Mouse (Mus musculus): Measurements from ENCODE around the gene Dffa. TPM values are rescaled to one million over a fixed set of nuclear protein-coding genes. Genes with fewer than 3 reads are reported as not detected.

The Dffa gene
- total and polyA plus RNA-seq, 2 experiments from 2014 or later: 18.0 to 24.3 TPM

DNA sequence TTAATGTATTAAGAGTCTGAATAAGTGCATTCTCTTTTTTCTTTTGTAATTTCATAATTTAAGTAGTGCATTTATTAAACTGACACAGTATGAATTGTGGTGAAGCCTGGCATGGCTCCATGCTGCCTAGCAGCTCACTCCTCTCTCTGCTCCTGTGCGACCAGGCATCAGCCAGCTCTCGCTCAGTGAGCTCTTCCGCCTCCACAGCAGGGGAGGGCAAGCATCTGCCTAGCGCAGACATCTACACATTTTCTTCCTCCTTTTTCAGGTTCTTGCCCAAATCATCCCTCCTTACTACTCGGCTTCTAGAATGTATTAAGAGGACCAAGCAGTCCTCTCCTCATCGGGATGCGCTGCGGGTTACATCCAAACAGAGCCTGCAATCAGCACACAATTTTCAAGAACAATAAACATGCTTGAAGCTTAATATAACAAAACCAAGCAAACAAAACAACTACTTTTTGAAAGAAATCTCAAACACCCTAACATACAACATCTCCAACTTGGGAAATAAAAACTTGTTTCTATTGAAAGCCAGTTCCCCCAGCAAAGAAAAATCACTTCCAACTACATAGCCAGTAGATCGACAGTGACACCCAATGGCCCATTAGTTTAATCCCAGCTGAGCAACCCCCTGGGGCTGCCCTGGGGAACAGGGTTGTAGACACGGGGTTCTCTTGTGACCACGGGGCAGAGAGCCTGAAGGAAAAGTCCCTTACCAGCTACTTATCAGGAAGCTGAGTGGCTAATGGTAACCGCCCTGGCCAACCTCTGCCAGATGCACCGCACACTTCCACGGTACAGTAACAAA, 43.1 kb upstream of the Dffa start:
- H3K4me1 ChIP-seq (ENCODE audit: insufficient read depth): 0 out of 2 replicates have a peak, but pooled peaks cover 2% of the 10 kb centered on the region
- H3K9ac ChIP-seq: no peak overlapping the region
- H3K36me3 ChIP-seq (ENCODE audit: insufficient read depth): no peaks in the 10 kb centered on the region
- no peaks in the 10 kb centered on the region for H3K9me3 ChIP-seq (ENCODE audit: low read length)
- TF ChIP-seq CTCF (IDR thresholded peaks at IDR 0.05; ENCODE audit: low read depth): peak; percentile 54
- H3K27me3 ChIP-seq (ENCODE audit: insufficient read depth, low read length): no peaks in the 10 kb centered on the region
- H3K4me2 ChIP-seq (ENCODE audit: low read depth): no peak overlapping the region
- DNase-seq (peak; percentile 42), ATAC-seq (peak; percentile 38; the same call in 1 of the 2 replicates)
- 43% methylated on average over 14 of the region's 14 CpGs for WGBS
- no peak overlapping the region for H3K4me3 ChIP-seq (ENCODE audit: low read depth, low read length)
- no peak overlapping the region for H3K27ac ChIP-seq (ENCODE audit: low read depth, low read length)

DNA sequence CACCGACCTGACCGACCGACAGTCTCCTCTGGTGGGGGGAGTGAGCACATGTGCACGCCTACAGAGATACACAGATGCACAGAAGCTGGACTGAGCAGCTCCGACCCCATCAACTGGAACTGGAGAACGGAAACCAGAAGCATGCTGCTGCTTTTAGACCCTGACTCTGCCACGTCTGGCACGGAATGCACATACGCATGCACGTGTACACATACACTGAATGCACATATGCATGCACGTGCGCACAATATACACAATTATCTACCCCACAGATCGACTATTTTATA, 42.6 kb upstream of the Dffa start:
- ATAC-seq: 0 out of 2 replicates have a peak, but pooled peaks have one; percentile 12
- TF ChIP-seq CTCF (IDR thresholded peaks at IDR 0.05; ENCODE audit: low read depth): no peak
- H3K9me3 ChIP-seq (ENCODE audit: low read length): no peaks in the 10 kb centered on the region
- 0 out of 2 replicates have a peak, but pooled peaks cover 2% of the 10 kb centered on the region for H3K4me1 ChIP-seq (ENCODE audit: insufficient read depth)
- no peak overlapping the region for H3K27ac ChIP-seq (ENCODE audit: low read depth, low read length)
- DNase-seq: no peak
- no peak overlapping the region for H3K9ac ChIP-seq
- no peak overlapping the region for H3K4me3 ChIP-seq (ENCODE audit: low read depth, low read length)
- H3K36me3 ChIP-seq (ENCODE audit: insufficient read depth): no peaks in the 10 kb centered on the region
- WGBS: 74% methylated on average over 13 of the region's 13 CpGs
- no peak overlapping the region for H3K4me2 ChIP-seq (ENCODE audit: low read depth)
- H3K27me3 ChIP-seq (ENCODE audit: insufficient read depth, low read length): no peaks in the 10 kb centered on the region

DNA sequence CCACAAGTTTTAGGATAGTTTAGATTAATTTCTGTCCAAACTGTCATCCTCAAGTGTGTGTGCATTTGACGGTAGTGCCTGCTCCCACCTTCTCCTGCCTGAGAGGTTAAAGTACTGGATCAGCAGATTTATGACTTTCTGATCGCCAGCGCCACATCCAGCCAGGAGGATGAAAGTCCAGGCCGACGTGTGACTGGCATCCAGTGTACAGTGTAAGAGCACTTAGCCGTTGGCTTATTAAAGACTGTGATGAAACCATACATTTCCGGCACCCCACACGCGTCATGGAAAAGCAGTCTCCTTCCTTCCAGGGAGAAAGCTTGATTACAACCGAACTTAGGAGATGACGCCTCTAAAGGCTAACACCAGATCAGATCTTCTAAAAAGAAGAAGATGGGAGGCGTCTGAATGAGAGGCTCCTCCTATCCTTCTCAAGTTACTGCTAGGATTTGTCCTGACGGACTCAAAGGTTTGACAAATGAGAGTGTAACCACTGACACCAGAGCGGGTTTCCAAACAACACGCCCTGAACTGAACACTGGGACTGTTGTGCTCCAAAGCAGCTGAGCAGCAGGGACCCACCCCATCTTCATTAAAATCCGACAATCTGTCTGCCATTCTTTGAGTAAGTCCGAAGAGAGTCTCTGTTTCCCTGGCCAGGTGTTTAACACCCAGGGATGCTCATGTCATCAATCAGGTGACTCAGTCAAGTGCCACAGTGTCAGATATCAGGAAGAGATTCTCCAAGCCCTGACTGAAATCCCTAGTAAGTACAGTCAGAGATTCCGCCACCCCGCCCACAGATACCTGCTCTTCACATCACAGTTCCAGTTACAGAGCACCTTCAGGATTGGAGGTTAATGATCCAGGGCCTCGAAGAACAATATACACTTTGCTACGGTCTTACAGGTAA, 41.3 kb upstream of the Dffa start:
- WGBS: 69% methylated on average over 21 of the region's 21 CpGs
- DNase-seq (no peak), ATAC-seq (no peak)
- Histone ChIP-seq H3K27me3 (ENCODE audit: insufficient read depth, low read length) (no peaks in the 10 kb centered on the region; the same call in 1 of the 2 replicates), H3K27ac (ENCODE audit: low read depth, low read length) (no peak overlapping the region), H3K4me2 (ENCODE audit: low read depth) (no peak overlapping the region), H3K4me3 (ENCODE audit: low read depth, low read length) (no peak overlapping the region), H3K4me1 (ENCODE audit: insufficient read depth) (0 out of 2 replicates have a peak, but pooled peaks cover 2% of the 10 kb centered on the region), H3K9me3 (ENCODE audit: low read length) (no peaks in the 10 kb centered on the region), H3K36me3 (ENCODE audit: insufficient read depth) (no peaks in the 10 kb centered on the region), H3K9ac (no peak overlapping the region)
- no peak for TF ChIP-seq CTCF (IDR thresholded peaks at IDR 0.05; ENCODE audit: low read depth)

DNA sequence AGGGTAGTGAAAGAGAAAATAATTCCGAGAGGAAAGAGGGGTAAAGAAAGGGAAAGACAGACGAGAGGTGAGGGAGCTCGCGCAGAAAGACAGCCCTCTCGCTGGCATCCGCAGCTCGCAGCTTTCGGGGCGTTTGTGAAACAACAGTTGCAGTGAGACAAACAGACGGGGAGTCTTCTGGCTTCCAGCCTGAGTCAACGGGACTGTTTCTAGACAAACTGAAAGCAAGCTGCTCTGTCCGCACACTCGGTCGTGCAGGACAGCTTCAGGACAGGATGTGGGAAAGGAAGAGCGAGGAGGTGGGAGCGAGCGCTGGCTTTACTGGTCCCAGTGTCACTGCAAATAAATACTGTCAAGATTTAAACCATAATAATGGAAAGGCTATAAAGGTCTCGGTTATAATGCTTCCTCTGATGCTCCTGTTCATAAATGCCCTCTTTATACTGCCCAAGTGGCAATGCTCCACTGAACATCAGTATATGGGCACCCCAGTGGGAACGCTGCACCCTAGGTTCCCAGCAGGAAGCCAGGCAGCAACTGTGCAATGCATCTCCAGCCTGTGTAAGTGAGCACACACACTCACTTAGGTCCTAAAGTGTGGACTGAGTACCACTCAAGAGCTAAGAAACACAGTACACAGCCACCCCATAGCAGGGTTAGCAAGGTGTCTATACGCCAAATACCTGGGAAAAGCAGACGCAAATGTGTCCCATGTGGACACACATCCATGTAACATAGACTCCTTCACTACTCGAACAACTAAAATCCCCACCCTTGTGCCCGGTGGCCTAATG, 39.7 kb upstream of the Dffa start:
- WGBS: 73% methylated on average over 23 of the region's 23 CpGs
- TF ChIP-seq CTCF (IDR thresholded peaks at IDR 0.05; ENCODE audit: low read depth): no peak
- ATAC-seq (no peak), DNase-seq (no peak)
- H3K27me3 ChIP-seq (ENCODE audit: insufficient read depth, low read length): no peaks in the 10 kb centered on the region; the same call in 1 of the 2 replicates
- no peaks in the 10 kb centered on the region for H3K36me3 ChIP-seq (ENCODE audit: insufficient read depth)
- no peak overlapping the region for H3K27ac ChIP-seq (ENCODE audit: low read depth, low read length)
- no peaks in the 10 kb centered on the region for H3K9me3 ChIP-seq (ENCODE audit: low read length)
- 0 out of 2 replicates have a peak, but pooled peaks cover 2% of the 10 kb centered on the region for H3K4me1 ChIP-seq (ENCODE audit: insufficient read depth)
- no peak overlapping the region for H3K9ac ChIP-seq
- H3K4me3 ChIP-seq (ENCODE audit: low read depth, low read length): no peak overlapping the region
- H3K4me2 ChIP-seq (ENCODE audit: low read depth): no peak overlapping the region

DNA sequence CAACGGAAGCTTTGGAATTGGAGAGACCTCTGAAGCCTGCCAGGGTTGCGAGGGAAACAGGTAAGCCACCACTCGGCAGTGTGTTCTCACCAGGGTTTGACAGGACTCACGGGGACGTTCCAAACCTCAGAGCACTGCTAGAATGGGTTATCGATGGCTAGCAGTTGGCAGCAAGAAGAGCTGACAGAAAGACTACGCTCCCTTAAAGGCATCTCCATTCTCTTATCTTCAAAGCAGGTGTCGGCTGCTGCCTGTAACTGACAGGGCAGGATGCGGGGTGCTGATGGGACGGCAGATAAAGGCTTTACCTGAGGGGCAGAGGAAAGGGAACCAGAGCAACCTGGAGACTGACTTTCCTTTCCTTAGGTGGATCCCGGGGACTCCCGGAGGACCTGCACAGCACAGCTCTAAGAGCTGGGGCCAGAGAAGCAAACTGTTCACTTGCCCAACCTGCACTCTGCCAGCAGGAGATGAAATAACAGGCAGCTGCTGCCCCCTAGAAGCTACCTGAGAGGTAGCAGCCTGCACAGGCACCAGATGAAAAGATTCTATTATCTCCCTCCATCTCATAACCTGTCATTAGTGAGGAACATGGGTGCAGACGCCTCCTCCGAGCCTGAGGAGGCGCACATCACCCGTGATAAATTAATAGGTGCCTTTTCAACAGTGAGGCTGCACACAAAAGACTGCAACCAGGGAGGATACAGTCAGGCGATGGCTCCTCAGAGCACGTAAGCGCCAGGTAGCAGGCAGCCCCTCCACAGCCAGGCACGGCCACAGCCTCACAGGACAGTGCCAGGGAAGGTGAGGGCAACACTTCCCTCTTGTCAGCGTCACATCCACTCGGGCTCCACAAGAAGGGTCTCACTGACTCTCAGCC, 37.0 kb upstream of the Dffa start:
- Histone ChIP-seq H3K4me1 (ENCODE audit: insufficient read depth) (no peaks in the 10 kb centered on the region), H3K9me3 (ENCODE audit: low read length) (no peaks in the 10 kb centered on the region), H3K4me3 (ENCODE audit: low read depth, low read length) (no peak overlapping the region), H3K27ac (ENCODE audit: low read depth, low read length) (no peak overlapping the region), H3K36me3 (ENCODE audit: insufficient read depth) (no peaks in the 10 kb centered on the region), H3K4me2 (ENCODE audit: low read depth) (no peak overlapping the region), H3K27me3 (ENCODE audit: insufficient read depth, low read length) (no peaks in the 10 kb centered on the region; the same call in 1 of the 2 replicates), H3K9ac (no peak overlapping the region)
- WGBS: 73% methylated on average over 22 of the region's 22 CpGs
- DNase-seq: peak; percentile 47
- TF ChIP-seq CTCF (IDR thresholded peaks at IDR 0.05; ENCODE audit: low read depth): peak; percentile 69
- peak; percentile 90 for ATAC-seq

DNA sequence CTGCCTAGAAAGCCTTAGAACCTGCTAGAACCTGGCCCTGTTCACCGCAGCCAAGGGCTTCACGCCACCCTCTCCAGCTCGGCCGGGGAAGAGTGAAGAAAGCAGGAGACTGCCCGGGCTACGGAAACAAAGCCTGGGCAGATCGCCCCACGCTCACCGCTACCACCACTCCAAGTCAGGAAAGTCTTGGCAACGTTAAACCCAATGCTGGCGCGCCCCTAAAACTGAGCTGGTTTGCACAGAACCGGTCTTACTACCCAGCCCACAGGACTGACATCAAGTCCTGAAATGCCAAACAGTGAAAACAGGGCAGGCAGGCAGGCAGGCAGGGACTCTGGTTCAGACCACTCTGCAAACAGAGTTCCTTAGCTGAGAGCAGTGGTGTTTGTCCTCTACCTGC, 28.9 kb upstream of the Dffa start:
- Histone ChIP-seq H3K4me3 (ENCODE audit: low read depth, low read length) (no peak overlapping the region), H3K27me3 (ENCODE audit: insufficient read depth, low read length) (no peaks in the 10 kb centered on the region), H3K27ac (ENCODE audit: low read depth, low read length) (no peak overlapping the region), H3K9ac (no peak overlapping the region), H3K36me3 (ENCODE audit: insufficient read depth) (peaks cover 6% of the 10 kb centered on the region), H3K4me2 (ENCODE audit: low read depth) (no peak overlapping the region), H3K9me3 (ENCODE audit: low read length) (no peaks in the 10 kb centered on the region), H3K4me1 (ENCODE audit: insufficient read depth) (0 out of 2 replicates have a peak, but pooled peaks cover 6% of the 10 kb centered on the region)
- DNase-seq (no peak), ATAC-seq (no peak)
- no peak for TF ChIP-seq CTCF (IDR thresholded peaks at IDR 0.05; ENCODE audit: low read depth)
- WGBS: 85% methylated on average over 13 of the region's 13 CpGs
